Mouse (Mus musculus): ENCODE measurements at regions not wholly inside any gene's neighbourhood (a gene's known extent, or its start where the extent isn't known, plus 50 kb on each side); places are given as distances from the start of the nearest gene placed in this dataset.

DNA sequence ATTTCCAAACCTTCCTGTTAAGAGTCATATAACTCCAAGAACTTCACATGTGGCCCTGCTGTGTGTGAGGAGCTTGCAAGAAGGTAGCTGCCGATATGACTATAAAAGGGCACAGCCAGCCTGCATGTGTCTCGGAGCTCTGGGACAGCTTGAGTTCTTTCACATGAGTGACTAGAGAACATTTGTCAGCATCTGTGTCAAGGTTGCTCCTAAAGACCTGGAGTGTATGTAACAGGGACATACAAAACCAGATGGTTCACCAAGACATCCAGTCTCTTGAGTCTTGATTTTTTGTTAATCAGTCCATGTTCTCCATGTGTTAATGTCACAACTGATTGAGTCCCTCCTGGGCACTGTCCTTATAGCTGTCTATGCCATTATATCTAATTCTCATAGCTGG is 126.2 kb upstream of the Pcsk2 start:
- DNase-seq (ENCODE audit: extremely low spot score in 1 of 2, low spot score in 1 of 2): no peak

DNA sequence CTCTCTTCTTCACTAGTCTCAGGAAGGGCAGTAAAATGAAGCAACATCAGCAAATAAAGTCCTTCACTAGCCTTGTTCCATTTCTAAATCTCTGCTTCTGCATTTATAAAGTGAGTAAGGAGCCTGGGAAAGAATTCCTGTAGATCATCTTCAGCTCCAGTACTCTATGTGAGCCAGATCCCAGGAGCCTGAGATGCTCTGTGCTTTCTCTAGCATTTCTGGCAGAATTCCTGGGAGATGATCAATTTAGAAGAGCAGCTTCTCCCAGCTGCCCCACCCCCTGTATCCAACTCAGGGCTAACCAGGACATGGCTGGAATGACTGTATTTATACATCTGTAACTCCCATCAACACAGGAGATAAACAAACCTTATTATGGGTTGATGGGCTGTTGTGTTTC is 95.3 kb upstream of the Pcsk2 start:
- DNase-seq (ENCODE audit: extremely low spot score in 1 of 2, low spot score in 1 of 2): peak; percentile 27 to 63

DNA sequence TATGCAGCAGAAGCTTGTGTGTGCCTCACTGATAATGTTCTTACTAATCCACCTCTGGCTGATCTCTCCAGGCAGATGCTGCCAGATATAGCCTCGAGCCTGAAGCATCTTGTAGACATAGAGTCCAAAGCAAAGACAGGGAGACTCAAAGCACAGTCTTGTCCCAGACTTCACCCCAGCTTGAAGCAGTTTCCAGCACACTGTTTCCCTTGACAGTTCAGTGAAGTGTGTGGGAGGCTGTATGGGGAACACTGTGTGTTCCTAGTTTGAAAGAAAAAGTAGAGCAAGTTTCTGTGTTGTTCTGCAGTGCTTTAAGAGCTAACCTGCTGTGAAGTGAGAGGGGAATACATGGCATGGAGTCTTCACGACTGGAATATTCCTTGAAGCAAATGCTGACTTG is 94.7 kb upstream of the Pcsk2 start:
- peak; percentile 62 to 74 for DNase-seq (ENCODE audit: extremely low spot score in 1 of 2, low spot score in 1 of 2)

DNA sequence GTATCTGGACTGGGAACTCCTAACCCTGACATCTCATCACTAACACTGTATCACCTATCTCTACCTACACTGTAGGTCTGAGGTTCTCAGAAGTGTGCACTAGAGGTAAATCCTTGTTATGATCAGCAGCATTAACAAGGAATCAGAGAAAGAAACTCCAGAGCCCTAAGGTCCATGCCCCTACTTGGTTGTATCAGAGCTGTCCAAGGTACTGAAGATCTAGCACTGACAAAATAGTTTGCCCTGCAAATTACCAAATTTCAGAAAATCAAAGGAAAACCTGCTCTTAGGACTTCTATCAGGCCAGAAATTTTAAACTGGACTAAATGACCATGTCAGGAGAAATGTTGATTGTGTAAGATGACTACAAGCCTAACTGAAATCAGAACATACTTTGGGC is 94.3 kb upstream of the Pcsk2 start:
- no peak for DNase-seq (ENCODE audit: extremely low spot score in 1 of 2, low spot score in 1 of 2)

DNA sequence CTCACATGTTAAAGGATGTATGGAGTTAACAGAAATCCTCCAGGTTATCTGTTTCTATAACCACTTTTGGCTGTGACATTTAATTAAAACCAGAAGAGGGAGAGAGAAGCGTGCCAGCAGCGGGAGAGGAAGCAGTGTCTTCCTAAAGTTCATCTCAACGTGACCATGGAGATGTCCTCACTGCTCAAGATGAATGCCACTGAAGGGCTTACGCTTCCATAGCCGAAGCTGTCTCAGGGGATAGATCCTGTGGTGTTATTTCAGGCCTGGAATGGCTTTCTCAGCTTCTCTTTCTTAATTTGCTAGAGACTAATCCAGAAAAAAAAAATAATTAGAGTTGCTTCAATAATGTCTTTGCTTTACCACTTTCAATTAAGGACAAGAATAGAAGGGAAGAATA is 78.0 kb upstream of the Pcsk2 start:
- no peak for DNase-seq (ENCODE audit: extremely low spot score in 1 of 2, low spot score in 1 of 2)

DNA sequence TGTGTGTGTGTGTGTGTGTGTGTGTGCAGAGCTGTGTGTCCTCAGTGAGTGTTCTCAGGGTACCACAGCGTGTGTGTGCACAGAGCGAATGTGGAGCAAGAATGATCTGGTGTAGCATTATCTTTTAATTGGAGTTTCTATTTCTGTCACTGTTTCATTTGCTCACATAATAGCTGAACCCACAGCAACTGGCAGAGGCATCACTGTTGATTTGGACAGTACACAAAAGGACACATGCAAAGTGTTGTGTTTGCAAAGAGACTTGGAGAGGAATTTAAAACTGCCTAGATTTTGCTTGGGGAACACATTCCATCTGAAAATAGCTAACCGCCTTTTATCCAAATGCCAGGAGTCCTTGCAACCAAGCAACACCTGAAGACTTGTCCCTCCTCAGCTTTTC is 74.6 kb upstream of the Pcsk2 start:
- DNase-seq (ENCODE audit: extremely low spot score in 1 of 2, low spot score in 1 of 2): peak; percentile 19

DNA sequence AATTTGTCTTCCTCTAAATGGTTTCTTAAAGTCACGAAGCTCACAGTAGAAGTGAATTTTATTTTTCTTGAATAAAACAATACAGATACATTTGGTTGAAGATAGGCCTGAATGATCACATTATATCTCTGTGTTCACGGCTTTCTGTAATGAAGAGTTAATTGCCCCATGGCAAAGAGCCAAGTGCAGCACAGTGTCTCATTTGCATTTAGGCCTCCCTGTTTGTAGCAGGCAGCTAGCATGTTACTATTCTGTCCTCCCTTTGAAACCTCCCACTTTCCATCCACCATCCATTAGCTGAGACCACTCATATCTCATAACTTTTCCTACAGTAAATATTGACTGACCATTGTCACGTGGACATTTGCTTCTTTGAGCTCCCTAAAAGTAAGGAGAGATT is 55.1 kb upstream of the Pcsk2 start:
- DNase-seq (ENCODE audit: extremely low spot score in 1 of 2, low spot score in 1 of 2): no peak

Data from frontal cortex, adult 2 months (tissue).